Mouse (Mus musculus): ENCODE results near the gene Olfr222. TPM values are rescaled to one million over a fixed set of nuclear protein-coding genes. Genes with fewer than 3 reads are reported as not detected.
"Not testable (repeated sequence)": the region's sequence is repeated elsewhere in the genome, so short reads cannot be mapped to it uniquely, and the experiment has no call there.

Gene Olfr222
- not detected in 2 replicates for polyA plus RNA-seq (2016; fragmentation: Nextera tagmentation; extraction: Ambion mirVana)

GRCm38 (mm10) chr11:59576135-59576534, at the start of gene Olfr222:
TSS of gene Olfr222 (minus strand) at chr11:59576235.
- H3K9me3 ChIP-seq (replicated peaks); H3K4me3 ChIP-seq; H3K4me1 ChIP-seq; H3K9ac ChIP-seq; H3K27me3 ChIP-seq; H3K4me2 ChIP-seq (replicated peaks); H3K36me3 ChIP-seq; ATAC-seq (ENCODE audit: low FRiP score); H3K27ac ChIP-seq: not testable (repeated sequence)

- no peaks in the 10 kb centered on the region for H3K4me1 ChIP-seq
- no peak overlapping the region for H3K4me2 ChIP-seq (replicated peaks)
- H3K4me3 ChIP-seq: no peak overlapping the region
- H3K36me3 ChIP-seq: no peaks in the 10 kb centered on the region
- no peak for ATAC-seq (ENCODE audit: low FRiP score)
- H3K9ac ChIP-seq: no peak overlapping the region
- WGBS: 40% methylated on average over 6 of the region's 6 CpGs
- no peaks in the 10 kb centered on the region for H3K9me3 ChIP-seq (replicated peaks)
- H3K27ac ChIP-seq: no peak overlapping the region
- H3K27me3 ChIP-seq: no peaks in the 10 kb centered on the region
These were observed 48.1 kb upstream of the Olfr222 start for GRCm38 (mm10) chr11:59624017-59624630.

DNA sequence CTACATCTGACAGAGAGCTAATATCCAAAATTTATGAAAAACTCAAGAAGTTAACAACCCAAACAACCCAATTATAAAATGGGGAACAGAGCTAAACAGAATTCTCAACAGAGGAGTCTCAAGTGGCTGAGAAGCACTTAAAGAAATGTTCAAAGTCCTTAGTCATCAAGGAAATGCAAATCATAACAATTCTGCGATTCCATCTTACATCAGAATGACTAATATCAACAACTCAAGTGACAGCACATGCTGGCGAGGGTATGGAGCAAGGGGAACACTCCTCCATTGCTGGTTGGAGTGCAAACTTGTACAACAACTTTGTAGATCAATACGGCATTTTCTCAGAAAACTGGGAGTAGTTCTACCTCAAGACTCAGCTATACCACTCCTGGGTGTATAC, 46.2 kb upstream of the Olfr222 start:
- H3K4me2 ChIP-seq (replicated peaks): no peak overlapping the region
- no peaks in the 10 kb centered on the region for H3K4me1 ChIP-seq
- H3K9ac ChIP-seq: no peak overlapping the region
- H3K36me3 ChIP-seq: no peaks in the 10 kb centered on the region
- ATAC-seq (ENCODE audit: low FRiP score): no peak
- no peak overlapping the region for H3K27ac ChIP-seq
- WGBS: 80% methylated on average over 3 of the region's 3 CpGs
- no peaks in the 10 kb centered on the region; the same call in 1 of the 2 replicates for H3K27me3 ChIP-seq
- no peaks in the 10 kb centered on the region for H3K9me3 ChIP-seq (replicated peaks)
- H3K4me3 ChIP-seq: no peak overlapping the region

DNA sequence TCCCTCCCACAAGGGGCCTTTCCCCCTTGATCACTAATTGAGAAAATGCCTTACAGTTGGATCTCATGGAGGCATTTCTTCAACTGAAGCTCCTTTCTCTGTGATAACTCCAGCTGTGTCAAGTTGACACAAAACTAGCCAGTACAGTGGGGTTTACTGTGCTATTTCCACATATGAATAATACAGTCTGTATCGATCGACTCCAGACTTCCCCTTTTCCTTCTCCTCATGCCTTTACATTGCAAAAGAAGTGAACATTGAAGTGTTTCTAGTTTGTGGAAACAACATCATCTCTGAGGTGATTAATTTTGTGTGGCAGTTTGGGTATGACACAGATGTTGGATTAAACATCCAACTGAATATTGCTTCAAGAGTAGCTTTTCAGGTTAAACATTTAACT, 41.0 kb upstream of the Olfr222 start:
- not testable (repeated sequence) for H3K9me3 ChIP-seq (replicated peaks); ATAC-seq (ENCODE audit: low FRiP score); H3K4me3 ChIP-seq; H3K4me1 ChIP-seq; H3K4me2 ChIP-seq (replicated peaks); H3K27ac ChIP-seq; H3K27me3 ChIP-seq; H3K36me3 ChIP-seq; H3K9ac ChIP-seq
- WGBS: 88% methylated on average over 2 of the region's 2 CpGs

DNA sequence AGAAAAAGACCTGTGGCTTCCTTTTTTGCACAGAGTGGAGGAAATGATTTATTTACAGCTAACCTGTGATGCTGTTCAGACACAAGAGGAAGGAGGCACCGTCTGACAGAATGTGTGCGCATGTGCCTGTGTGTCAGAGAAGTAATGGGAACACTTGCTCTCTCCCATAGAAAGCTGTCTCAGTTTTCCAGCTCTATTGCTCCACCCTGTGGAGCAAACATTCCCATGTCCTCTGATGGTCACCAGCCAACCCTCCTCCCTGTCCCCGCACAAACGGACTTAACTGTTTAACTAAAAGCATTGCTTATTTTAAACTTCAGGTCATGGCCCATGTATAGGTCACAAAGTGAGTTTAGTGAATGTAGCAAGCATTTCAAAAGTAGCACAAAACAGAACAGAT, 38.1 kb upstream of the Olfr222 start:
- ATAC-seq (ENCODE audit: low FRiP score): no peak
- Histone ChIP-seq H3K9ac (no peak overlapping the region), H3K4me1 (no peaks in the 10 kb centered on the region), H3K27ac (no peak overlapping the region), H3K9me3 (replicated peaks) (no peaks in the 10 kb centered on the region), H3K4me2 (replicated peaks) (no peak overlapping the region), H3K4me3 (no peak overlapping the region), H3K36me3 (no peaks in the 10 kb centered on the region), H3K27me3 (no peaks in the 10 kb centered on the region; the same call in 1 of the 2 replicates)
- WGBS: 58% methylated on average over 4 of the region's 4 CpGs

GRCm38 (mm10) chr11:59611646-59612045, 35.6 kb upstream of the Olfr222 start:
- H3K27ac ChIP-seq: no peak overlapping the region
- no peak overlapping the region for H3K4me2 ChIP-seq (replicated peaks)
- no peak overlapping the region for H3K4me3 ChIP-seq
- WGBS: 88% methylated on average over 5 of the region's 5 CpGs
- H3K9me3 ChIP-seq (replicated peaks): no peaks in the 10 kb centered on the region
- no peaks in the 10 kb centered on the region for H3K36me3 ChIP-seq
- H3K9ac ChIP-seq: no peak overlapping the region
- H3K4me1 ChIP-seq: no peaks in the 10 kb centered on the region
- no peak for ATAC-seq (ENCODE audit: low FRiP score)
- H3K27me3 ChIP-seq: no peaks in the 10 kb centered on the region

- no peak overlapping the region for H3K9ac ChIP-seq
- WGBS: 71% methylated on average over 1 of the region's 1 CpGs
- H3K9me3 ChIP-seq (replicated peaks): no peaks in the 10 kb centered on the region
- H3K27me3 ChIP-seq: no peaks in the 10 kb centered on the region
- H3K4me1 ChIP-seq: no peaks in the 10 kb centered on the region
- H3K4me2 ChIP-seq (replicated peaks): no peak overlapping the region
- no peak overlapping the region for H3K4me3 ChIP-seq
- H3K27ac ChIP-seq: no peak overlapping the region
- H3K36me3 ChIP-seq: no peaks in the 10 kb centered on the region
- no peak for ATAC-seq (ENCODE audit: low FRiP score)
These were observed 26.3 kb upstream of the Olfr222 start for GRCm38 (mm10) chr11:59602287-59602686.

- Histone ChIP-seq H3K4me2 (replicated peaks) (no peak overlapping the region), H3K36me3 (no peaks in the 10 kb centered on the region), H3K9ac (no peak overlapping the region), H3K4me3 (no peak overlapping the region), H3K9me3 (replicated peaks) (no peaks in the 10 kb centered on the region), H3K27me3 (no peaks in the 10 kb centered on the region), H3K27ac (no peak overlapping the region), H3K4me1 (no peaks in the 10 kb centered on the region)
- ATAC-seq (ENCODE audit: low FRiP score): no peak
- 91% methylated on average over 3 of the region's 3 CpGs for WGBS
These were observed 24.8 kb upstream of the Olfr222 start for GRCm38 (mm10) chr11:59600872-59601271.

- no peaks in the 10 kb centered on the region for H3K4me1 ChIP-seq
These were observed 23.2 kb upstream of the Olfr222 start for GRCm38 (mm10) chr11:59599211-59599610.

DNA sequence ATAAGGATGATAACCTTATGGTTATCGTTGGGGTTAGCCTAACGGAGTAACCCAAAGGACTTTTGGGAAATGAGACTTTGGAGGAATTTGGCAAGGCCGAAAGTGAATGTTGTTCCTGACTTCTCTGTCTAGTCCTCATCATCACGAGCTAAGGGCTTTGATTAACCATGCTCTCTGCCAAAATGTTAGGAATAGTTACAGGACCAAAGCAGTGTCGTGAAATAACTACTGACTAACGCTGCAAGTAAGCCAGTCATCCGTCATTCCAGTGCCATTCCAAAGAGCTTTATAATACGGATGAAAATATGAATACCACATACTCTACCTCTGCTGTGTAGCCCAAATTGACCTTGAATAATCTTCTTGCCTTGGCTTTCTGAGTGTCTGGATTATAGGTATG, 20.9 kb upstream of the Olfr222 start:
- Histone ChIP-seq H3K9me3 (replicated peaks) (no peaks in the 10 kb centered on the region), H3K4me1 (no peaks in the 10 kb centered on the region), H3K4me3 (no peak overlapping the region), H3K4me2 (replicated peaks) (no peak overlapping the region), H3K27ac (no peak overlapping the region), H3K9ac (no peak overlapping the region), H3K27me3 (no peaks in the 10 kb centered on the region), H3K36me3 (no peaks in the 10 kb centered on the region)
- ATAC-seq (ENCODE audit: low FRiP score): no peak
- 90% methylated on average over 8 of the region's 8 CpGs for WGBS

More at GRCm38 (mm10) chr11:59599211-59599610, 23.2 kb upstream of the Olfr222 start:
- WGBS: 77% methylated on average over 7 of the region's 7 CpGs
- no peaks in the 10 kb centered on the region for H3K27me3 ChIP-seq
- H3K36me3 ChIP-seq: no peaks in the 10 kb centered on the region
- H3K9ac ChIP-seq: no peak overlapping the region
- no peaks in the 10 kb centered on the region for H3K9me3 ChIP-seq (replicated peaks)
- H3K27ac ChIP-seq: no peak overlapping the region
- H3K4me2 ChIP-seq (replicated peaks): no peak overlapping the region
- ATAC-seq (ENCODE audit: low FRiP score): no peak
- H3K4me3 ChIP-seq: no peak overlapping the region

GRCm38 (mm10) chr11:59596091-59596490, 20.1 kb upstream of the Olfr222 start:
- Histone ChIP-seq H3K27ac (no peak overlapping the region), H3K4me1 (no peaks in the 10 kb centered on the region), H3K27me3 (no peaks in the 10 kb centered on the region), H3K4me2 (replicated peaks) (no peak overlapping the region), H3K9me3 (replicated peaks) (no peaks in the 10 kb centered on the region), H3K9ac (no peak overlapping the region), H3K4me3 (no peak overlapping the region), H3K36me3 (no peaks in the 10 kb centered on the region)
- no peak for ATAC-seq (ENCODE audit: low FRiP score)
- WGBS: 49% methylated on average over 4 of the region's 4 CpGs

DNA sequence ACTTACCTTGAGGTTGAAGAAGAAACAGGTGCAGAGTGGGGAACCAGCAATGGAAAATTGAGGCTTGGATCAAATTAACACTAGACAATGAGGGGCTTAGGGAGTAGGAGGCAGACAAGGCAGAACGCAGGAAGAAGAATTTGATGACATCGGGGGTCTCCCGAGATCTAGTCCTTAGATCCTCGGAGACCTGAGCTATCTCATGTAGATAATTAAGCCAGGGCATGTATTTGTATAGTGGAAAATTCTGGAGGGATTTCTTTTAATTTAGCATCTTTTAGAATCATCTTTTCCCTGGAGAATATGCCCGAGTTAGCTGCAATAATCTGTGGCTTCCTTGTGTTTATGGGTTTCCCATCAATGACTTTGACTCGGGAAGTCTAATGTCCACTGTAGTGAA, 17.2 kb upstream of the Olfr222 start, which contains the start of gene Olfr223:
TSS of gene Olfr223 (minus strand) at position 101 of the 400 bp plus-strand sequence.
- no peak within 1 kb of the TSS for H3K27ac ChIP-seq
- no peaks in the 10 kb centered on the region for H3K4me1 ChIP-seq
- H3K9me3 ChIP-seq (replicated peaks): no peaks in the 10 kb centered on the region
- H3K4me2 ChIP-seq (replicated peaks): no peak within 1 kb of the TSS
- no peak within 1 kb of the TSS for H3K4me3 ChIP-seq
- H3K36me3 ChIP-seq: no peaks in the 10 kb centered on the region
- 82% methylated on average over 6 of the region's 6 CpGs for WGBS
- H3K27me3 ChIP-seq: no peaks in the 10 kb centered on the region
- H3K9ac ChIP-seq: no peak within 1 kb of the TSS
- no peak for ATAC-seq (ENCODE audit: low FRiP score)

- 79% methylated on average over 8 of the region's 8 CpGs for WGBS
- no peak overlapping the region for H3K4me3 ChIP-seq
- H3K27ac ChIP-seq: no peak overlapping the region
- ATAC-seq (ENCODE audit: low FRiP score): no peak
- no peak overlapping the region for H3K9ac ChIP-seq
- no peaks in the 10 kb centered on the region for H3K27me3 ChIP-seq
- no peak overlapping the region for H3K4me2 ChIP-seq (replicated peaks)
- H3K9me3 ChIP-seq (replicated peaks): no peaks in the 10 kb centered on the region
- H3K36me3 ChIP-seq: no peaks in the 10 kb centered on the region
- no peaks in the 10 kb centered on the region for H3K4me1 ChIP-seq
These were observed 13.5 kb upstream of the Olfr222 start for GRCm38 (mm10) chr11:59589496-59589895.

Data from hindbrain, embryonic 12.5 days (tissue).